Mouse (Mus musculus): Measurements from ENCODE around the gene Ophn1.

Ophn1 gene

DNA sequence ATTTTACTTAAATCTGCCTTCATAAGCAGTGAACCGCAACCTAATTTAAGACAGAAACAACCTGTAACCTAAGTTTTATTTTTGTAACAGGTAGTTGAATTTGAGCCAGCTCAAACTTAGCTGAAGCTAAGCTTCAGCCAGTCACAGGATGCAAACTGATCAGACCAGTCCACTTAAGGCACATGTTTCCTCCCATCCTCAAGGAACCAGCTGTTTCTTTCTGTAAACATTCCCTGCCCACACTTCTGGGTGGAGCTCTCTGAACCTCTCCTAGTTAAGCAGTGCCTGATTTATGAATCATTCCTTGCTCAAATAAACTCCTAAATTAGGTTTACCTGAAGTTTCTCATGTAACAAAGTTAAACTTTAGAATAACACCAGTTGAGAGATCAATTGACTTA is 54.8 kb downstream of the Ophn1 start:
- no peak for DNase-seq (ENCODE audit: extremely low read depth, low read depth)

DNA sequence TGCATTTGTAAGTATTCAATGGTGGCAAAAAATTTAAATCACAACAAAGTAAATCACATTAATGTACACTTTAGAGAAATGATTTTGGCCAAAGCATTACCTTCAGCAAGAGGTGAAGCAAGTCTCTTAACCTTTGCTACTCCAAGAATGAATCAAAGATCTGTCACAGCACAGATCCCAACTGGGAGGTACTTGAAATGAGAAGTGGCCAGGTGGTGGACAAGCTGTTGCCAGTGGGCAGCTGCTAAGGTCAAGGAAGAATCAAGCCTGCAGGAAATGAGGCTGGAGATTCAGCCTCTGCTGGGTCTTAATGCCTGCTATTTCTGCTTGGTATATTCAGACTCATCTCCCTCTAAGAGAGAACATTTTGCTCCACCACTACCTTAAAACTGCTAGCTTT is 87.0 kb downstream of the Ophn1 start:
- DNase-seq (ENCODE audit: extremely low read depth, low read depth), result no peak

DNA sequence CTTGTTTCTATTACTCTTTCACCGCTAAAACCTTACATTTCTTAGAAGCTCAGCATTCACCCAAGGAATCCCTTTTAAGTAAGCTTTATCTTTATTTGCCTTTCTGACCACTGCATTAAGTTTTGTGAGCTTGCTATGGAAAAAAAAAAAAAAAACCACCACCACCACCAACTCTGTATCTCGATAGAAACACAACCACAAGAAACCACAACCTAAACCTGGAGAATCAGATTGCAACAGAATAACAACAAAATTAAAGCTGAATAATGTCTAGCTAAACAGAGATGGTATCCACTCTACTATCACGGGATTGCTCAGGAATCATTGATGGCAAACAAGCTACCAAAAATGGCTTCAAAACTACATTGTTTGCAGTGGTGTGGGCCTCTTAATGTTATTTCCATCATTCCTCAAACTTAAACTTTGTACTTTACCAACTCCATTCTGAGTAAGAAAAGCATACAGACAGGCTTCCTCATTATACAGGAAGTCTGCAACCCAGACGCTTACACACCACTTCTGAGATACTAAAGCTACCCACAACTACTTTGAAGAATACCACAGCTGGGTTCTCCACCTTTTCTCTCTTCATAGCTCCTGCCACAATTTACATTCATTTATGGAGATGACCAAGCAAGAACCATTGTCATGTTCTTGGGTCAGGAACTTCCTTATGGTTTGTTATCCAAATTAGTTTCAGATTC is 116.4 kb downstream of the Ophn1 start:
- DNase-seq (ENCODE audit: extremely low read depth, low read depth), result peak; percentile 39

GRCm38 (mm10) chrX:98755089-98755488 is 135.7 kb downstream of the Ophn1 start:
- DNase-seq (ENCODE audit: extremely low read depth, low read depth), result no peak

- no peak for DNase-seq (ENCODE audit: extremely low read depth, low read depth)
Observed at GRCm38 (mm10) chrX:98751279-98751817, 139.5 kb downstream of the Ophn1 start.

DNA sequence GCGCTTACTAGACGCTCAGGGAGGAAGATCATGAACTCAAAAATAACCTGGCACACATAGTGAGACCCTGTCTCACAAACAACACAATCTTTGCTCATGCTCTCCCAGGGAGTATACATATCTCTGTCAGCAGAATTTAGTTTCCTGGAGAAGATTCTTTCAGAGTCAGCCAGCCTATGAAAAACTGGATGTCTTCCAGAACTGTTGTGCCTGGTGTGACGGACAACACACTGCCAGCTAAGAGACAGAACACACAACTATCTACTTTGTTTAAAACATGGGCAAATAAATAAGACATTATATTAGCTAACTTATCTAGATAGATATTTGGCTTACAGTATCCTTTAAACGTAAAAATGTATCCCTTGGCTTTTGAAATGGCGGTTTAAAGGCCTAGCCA is 154.1 kb downstream of the Ophn1 start:
- no peak for DNase-seq (ENCODE audit: extremely low read depth, low read depth)

- no peak for DNase-seq (ENCODE audit: extremely low read depth, low read depth)
Observed at GRCm38 (mm10) chrX:98722991-98723390, 167.8 kb downstream of the Ophn1 start.

DNA sequence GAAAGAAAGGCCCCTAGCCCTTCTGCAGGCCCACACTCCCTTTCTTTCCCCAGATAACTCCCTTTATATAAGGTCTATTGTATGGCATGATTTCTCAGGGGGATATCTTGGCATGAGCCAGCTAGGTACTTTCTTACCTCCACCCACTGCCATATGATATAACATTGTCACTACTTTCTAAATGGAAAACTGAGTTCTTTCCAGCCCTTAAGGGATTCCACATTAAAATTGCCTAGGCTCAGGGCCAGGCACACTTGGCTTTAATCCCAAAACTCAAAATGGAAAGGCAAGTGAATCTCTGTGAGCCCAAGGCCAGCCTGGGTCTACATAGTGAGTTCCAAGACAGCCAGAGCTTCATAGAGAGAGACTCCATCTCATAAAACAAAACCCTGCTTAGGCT is 183.1 kb downstream of the Ophn1 start:
- DNase-seq (ENCODE audit: extremely low read depth, low read depth), result no peak

GRCm38 (mm10) chrX:98701635-98702034 is 189.2 kb downstream of the Ophn1 start:
- DNase-seq (ENCODE audit: extremely low read depth, low read depth), result peak; percentile 24

- DNase-seq (ENCODE audit: extremely low read depth, low read depth), result no peak
Observed at GRCm38 (mm10) chrX:98682603-98683002, 208.2 kb downstream of the Ophn1 start.

DNA sequence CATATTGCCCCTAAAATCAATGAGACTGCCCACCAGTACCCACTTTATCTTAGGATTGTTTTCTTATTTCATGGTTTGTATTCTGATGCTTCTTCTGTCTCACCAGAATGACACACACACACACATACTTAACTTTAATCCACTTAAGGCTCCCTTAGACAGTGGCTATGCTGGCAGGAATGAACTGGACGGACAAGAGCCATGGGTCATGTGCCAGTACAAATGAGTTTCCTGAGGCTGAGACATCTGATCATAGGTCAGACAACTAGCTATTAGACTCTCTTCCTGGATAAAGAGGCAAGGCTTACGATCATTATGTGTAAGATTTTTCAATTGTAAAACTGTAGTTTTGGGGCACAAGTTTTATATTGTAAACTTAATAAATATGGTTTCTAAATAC is 209.5 kb downstream of the Ophn1 start:
- no peak for DNase-seq (ENCODE audit: extremely low read depth, low read depth)

GRCm38 (mm10) chrX:98670988-98671387 is 219.8 kb downstream of the Ophn1 start:
- DNase-seq (ENCODE audit: extremely low read depth, low read depth), result no peak

DNA sequence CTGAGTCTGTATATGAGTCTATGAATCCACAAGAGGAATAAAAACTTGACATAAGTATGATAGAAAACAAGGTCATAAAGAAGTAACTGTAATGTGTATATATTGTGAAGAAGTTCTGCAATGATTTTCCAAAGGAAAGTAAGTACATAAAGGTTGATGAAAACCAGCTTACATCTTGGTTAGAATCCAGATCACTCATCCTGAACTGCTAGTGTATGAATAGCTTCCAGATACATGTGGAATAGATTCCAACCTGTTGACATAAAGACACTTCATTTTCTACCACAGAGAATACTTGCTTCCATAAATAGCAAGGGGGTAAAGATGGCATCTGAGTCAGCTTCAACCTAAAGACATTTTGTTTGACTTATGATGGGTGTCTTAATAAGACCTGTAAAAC is 239.4 kb downstream of the Ophn1 start:
- no peak for DNase-seq (ENCODE audit: extremely low read depth, low read depth)

DNA sequence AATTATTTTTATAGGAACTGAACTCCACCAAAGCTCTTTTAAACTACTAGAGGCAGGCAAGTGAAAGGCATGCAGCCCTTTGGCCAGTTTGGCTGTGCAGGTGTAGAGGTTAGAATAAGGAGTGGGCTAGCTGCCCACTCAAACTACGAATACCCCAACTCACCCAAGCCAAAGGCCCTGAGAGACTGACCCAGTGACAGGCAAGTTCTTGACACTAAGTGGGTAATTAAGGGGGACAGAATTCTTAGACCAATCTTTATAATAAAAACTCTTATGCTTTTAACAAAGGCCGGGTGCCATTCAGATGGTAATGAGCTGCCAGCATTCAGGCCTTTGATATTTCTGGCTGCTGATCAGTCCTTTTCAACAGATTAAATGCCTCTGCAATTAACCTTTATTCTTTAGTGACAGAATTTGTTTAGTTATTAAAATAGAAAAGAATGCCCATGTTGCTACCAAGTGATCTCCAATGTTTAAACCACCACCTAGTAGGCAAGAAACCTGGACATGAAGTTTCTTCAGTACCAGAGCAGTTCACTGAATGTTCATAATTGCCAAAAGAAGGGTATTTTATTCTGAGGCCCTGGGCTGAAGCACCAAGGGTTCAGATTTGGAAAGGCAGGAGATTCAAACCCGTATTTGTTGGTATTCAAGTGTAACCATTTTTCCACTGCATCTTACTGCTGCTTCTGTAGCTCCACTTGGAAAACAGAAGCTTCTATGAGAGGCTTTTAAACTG is 262.0 kb downstream of the Ophn1 start:
- DNase-seq (ENCODE audit: extremely low read depth, low read depth), result no peak

- peak; percentile 29 for DNase-seq (ENCODE audit: extremely low read depth, low read depth)
Observed at GRCm38 (mm10) chrX:98618865-98619264, 272.0 kb downstream of the Ophn1 start.

- no peak for DNase-seq (ENCODE audit: extremely low read depth, low read depth)
Observed at GRCm38 (mm10) chrX:98617426-98617825, 273.4 kb downstream of the Ophn1 start.

DNA sequence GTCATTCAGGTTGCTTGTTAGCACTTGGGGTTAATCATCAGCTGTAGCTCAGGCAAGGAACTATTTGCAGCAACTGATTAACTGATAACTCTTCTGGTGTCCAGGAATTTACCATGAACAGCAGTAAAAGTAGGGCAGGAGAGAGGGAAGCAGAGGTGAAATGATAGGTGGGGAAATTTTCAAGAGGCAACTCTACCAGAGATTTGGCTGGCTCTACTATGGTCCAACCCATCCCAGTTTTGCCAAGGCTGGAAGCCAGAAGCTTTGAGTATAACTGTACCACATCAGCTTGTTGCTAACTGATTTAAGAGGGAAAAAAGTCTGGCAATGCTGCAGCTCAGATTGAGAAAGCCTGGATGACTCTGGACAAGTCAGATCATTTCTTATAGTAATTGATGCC is 316.6 kb downstream of the Ophn1 start:
- no peak for DNase-seq (ENCODE audit: extremely low read depth, low read depth)

DNA sequence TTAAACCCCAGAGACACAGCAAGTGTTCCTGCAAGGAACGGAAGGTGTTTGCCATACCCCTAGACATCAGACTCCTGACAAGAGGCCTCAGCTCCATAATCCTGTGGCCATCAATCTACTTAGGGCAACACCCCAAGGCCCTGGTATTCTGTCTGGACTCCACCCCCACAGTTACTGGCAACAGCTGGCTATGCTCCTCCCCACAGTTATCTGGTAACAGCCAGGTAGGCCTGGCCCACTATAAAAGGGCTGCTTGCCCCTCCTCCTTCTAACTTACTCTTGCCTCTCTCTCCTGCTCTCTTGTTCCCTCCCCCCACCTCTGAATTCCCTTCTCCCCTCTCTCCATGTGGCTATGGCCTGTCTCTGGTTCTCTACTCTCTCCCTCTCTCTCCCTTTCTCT is 344.4 kb downstream of the Ophn1 start:
- no peak for DNase-seq (ENCODE audit: extremely low read depth, low read depth)

GRCm38 (mm10) chrX:98515329-98515728 is 375.5 kb downstream of the Ophn1 start:
- DNase-seq (ENCODE audit: extremely low read depth, low read depth), result no peak

GRCm38 (mm10) chrX:98514359-98514904 is 376.4 kb downstream of the Ophn1 start:
- DNase-seq (ENCODE audit: extremely low read depth, low read depth), result peak; percentile 8
